9 mouse cellular contexts compared by ENCODE assay signal in genomic region chr19:21372395-21373072, GRCm38 (mm10).
DNase-seq lines count a peak whose midpoint lies in the region; ATAC-seq and TF ChIP-seq lines count a peak whose summit lies in the region.
"Had no signal": no experiment of that assay in that cellular context is flagged by ENCODE, and none has a peak within 500 bp of the region (broad histone marks: within the 10 kb centered on the region; RNA-seq: fewer than 3 reads in every experiment).

No protein-coding gene starts in this region.

- no peak for DNase-seq in gastrocnemius, adult 2 months
- DNase-seq in gastrocnemius, adult 8-10 months (ENCODE audit: low spot score in 2 of 2): no peak
- DNase-seq in lung, postnatal 0 days (ENCODE audit: low spot score): peak; percentile 32
- no peak for DNase-seq in lung, postnatal 36 days
- DNase-seq in brain, embryonic 14.5 days (ENCODE audit: low read depth): no peak
- peak; percentile 0 for DNase-seq in retina, postnatal 7 days (ENCODE audit: low read depth, low spot score)
- DNase-seq in gastrocnemius, postnatal 14 days: no peak
- no peak for DNase-seq in heart, adult 8-10 months (ENCODE audit: low spot score)

- 67% methylated on average over 12 of the region's 12 CpGs for WGBS in lung, postnatal 0 days

- TF ChIP-seq EP300 in lung, postnatal 0 days (IDR thresholded peaks at IDR 0.05): no peak

- no peak for TF ChIP-seq POLR2A in brain, embryonic 14.5 days (IDR thresholded peaks at IDR 0.05; ENCODE audit: borderline replicate concordance, extremely low read depth, insufficient read depth, insufficient read length, poor library complexity, severe bottlenecking)

- no peaks in the 10 kb centered on the region for H3K27me3 ChIP-seq in lung, postnatal 0 days (replicated peaks; ENCODE audit: insufficient read depth, low read length)
- H3K27me3 ChIP-seq: heart, embryonic 13.5 days had no signal

- intact Hi-C loops in gastrocnemius, adult 2 months (cut with DNase I): loop anchor here (1.0 to 2.0 kb wide), 4 partner anchors 100 to 336 kb away; partner anchors contain the start of gene Gda
- intact Hi-C loops in gastrocnemius, postnatal 14 days (cut with DNase I; ENCODE audit: low total_unique reads): loop anchor here (1.0 to 10.0 kb wide), 3 partner anchors 138 to 372 kb away; no protein-coding TSS in a partner anchor

- H3K4me1 ChIP-seq in lung, postnatal 0 days (ENCODE audit: insufficient read depth, low read depth, low read length): no peaks in the 10 kb centered on the region
- H3K4me1 ChIP-seq: heart, embryonic 13.5 days had no signal

- H3K36me3 ChIP-seq in lung, postnatal 0 days (ENCODE audit: insufficient read depth, low read length): no peaks in the 10 kb centered on the region
- H3K36me3 ChIP-seq: heart, embryonic 13.5 days had no signal

- no peak for ATAC-seq in lung, postnatal 0 days

- H3K27ac ChIP-seq in gastrocnemius, adult 2 months: no peak overlapping the region
- no peak overlapping the region for H3K27ac ChIP-seq in lung, postnatal 0 days (ENCODE audit: low read length)
- H3K27ac ChIP-seq: heart, embryonic 13.5 days had no signal

- peak; percentile 31; the same call in 1 of the 2 replicates for TF ChIP-seq CTCF in gastrocnemius, adult 2 months (IDR thresholded peaks at IDR 0.05)
- TF ChIP-seq CTCF in lung, postnatal 0 days (IDR thresholded peaks at IDR 0.05): peak; percentile 45
- peak; percentile 27; the same call in 1 of the 2 replicates for TF ChIP-seq CTCF in brain, embryonic 14.5 days (IDR thresholded peaks at IDR 0.05; ENCODE audit: borderline replicate concordance, extremely low read depth, insufficient read depth, insufficient read length)

- H3K9me3 ChIP-seq in lung, postnatal 0 days (ENCODE audit: low read length): no peaks in the 10 kb centered on the region

- no peak overlapping the region for H3K4me3 ChIP-seq in gastrocnemius, adult 2 months
- H3K4me3 ChIP-seq in lung, postnatal 0 days (ENCODE audit: low read depth, low read length): no peak overlapping the region
- H3K4me3 ChIP-seq: heart, embryonic 13.5 days had no signal

- no peak overlapping the region for H3K4me2 ChIP-seq in lung, postnatal 0 days (replicated peaks; ENCODE audit: low read depth, low read length)
- H3K4me2 ChIP-seq: heart, embryonic 13.5 days had no signal

- no peak overlapping the region for H3K9ac ChIP-seq in lung, postnatal 0 days (replicated peaks; ENCODE audit: low read depth)
- H3K9ac ChIP-seq: heart, embryonic 13.5 days had no signal

Comparison
In these comparisons a context has a peak if more than half of its experiments do, and no peak if none do; other contexts are left out.
1. DNase-seq: peak in lung, postnatal 0 days (single experiment) and retina, postnatal 7 days (single experiment); none in gastrocnemius, adult 2 months (single experiment), gastrocnemius, adult 8-10 months (0 of 2), lung, postnatal 36 days (single experiment), brain, embryonic 14.5 days (single experiment), gastrocnemius, postnatal 14 days (single experiment) and heart, adult 8-10 months (single experiment).
2. Peak in every context shown above with its lines, with median percentiles within 50 percentile points of each other: CTCF ChIP-seq.